Mouse (Mus musculus) embryo, embryonic 11.5 days (tissue): ENCODE results near the gene 3830406C13Rik.

Source experiments
- DNase-seq: peaks from one replicate; pipeline ENCODE4 v3.0.0-alpha.2; 2012; ENCODE audit warnings: low read depth, low spot score

The 3830406C13Rik gene

GRCm38 (mm10) chr14:12342458-12343131 lies 58.6 kb downstream of the 3830406C13Rik start:
- DNase-seq, result no peak

- DNase-seq, result no peak
Measured at GRCm38 (mm10) chr14:12343451-12343941, 59.5 kb downstream of the 3830406C13Rik start.

- no peak for DNase-seq
Measured at GRCm38 (mm10) chr14:12344061-12344745, 60.2 kb downstream of the 3830406C13Rik start.

DNA sequence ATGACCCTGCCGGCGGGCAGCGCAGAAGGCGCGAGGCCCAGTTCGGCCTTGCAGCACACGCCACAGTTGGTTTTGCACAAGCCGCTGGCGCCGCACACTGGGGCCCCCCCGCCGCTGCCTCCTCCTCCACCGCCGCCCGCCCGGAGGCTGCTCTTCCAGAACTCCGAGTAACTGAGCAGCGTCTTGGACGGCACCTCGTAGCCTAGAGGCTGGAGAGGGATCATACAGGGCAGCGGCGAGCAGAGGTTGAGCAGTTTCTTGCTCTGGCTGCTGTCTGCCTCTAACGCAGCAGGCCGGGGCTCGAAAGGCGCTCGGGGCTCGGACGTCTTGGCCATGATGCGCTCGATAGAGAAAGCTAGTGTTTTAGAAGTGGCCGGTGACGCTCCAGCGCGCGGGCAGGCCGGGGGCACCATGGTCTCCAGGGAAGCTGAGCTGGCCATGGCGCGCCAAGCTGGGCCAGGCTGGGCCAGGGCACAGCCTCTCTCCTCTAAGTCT lies 60.8 kb downstream of the 3830406C13Rik start:
- no peak for DNase-seq

DNA sequence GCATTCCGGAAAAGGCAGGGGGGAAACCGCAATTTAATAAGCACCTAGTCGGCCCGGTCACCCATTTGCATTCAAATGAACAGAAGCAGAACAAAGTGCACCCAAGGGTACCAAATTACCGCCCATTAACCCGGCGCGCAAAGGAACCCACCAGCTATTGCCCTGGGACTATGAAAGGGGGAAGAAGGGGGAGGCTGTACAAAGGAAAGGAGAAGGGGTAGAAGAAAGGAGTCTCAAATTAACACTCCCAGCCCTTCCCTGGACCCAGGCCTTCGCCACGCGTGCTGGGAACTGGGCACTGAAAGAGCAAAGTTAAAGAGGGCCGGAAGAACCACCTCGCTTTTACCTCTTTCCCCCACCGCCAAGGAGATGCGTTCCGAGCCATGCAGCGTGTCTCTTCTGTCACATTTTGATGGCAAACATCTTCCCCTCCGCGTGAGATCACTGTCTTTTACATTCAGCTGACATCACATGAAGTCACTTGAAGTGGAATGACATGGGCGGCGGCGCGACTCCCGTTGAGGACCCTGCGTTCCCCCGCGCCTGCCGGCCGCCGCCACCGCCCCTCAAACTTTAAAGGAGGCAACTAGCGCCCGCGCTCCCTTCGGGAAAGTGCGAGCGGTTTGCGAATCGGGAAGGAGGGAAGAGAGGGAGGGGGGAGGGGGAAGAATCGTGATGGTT lies 61.4 kb downstream of the 3830406C13Rik start:
- DNase-seq, result no peak

DNA sequence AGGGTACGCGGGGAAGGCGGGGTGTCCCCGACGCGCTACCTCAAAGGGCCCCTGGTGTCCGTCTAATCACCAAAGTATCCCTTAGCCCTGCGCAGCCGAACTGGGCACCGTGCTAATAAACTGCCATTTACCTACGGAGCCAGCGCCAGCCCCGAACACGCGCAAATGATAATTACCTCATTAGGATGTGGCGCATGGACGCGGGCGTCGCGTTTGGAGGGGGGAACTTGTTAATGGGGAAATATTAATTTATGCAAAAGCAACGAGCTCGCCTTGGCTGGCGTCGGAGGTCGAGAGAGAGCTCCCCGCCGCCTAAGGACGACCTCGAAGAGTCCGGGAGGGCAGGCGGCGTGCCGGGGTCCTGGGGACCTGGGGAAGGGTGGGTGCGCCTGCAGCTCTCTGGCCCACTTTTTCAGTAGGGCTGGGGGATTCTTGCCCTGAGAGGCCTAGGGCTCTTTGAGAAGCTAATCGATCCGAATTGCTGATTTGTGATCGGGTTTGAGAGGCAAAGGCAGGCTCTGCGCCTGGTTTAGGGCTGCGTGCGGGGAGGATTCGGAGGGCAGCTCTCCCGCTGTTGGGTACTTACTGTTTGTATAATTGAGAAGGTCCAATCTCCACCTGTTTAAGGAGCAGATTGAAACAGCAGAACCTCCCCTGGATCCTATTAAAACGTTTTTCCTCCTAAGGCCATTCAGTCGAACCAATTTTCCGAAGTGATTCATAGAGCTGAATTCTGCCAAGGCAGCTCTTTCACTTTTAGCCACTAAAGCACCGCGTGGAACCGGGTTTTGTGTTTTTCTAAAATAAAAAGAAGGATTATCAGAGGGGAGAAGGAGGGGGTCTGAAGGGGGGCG lies 62.3 kb downstream of the 3830406C13Rik start:
- no peak for DNase-seq

DNA sequence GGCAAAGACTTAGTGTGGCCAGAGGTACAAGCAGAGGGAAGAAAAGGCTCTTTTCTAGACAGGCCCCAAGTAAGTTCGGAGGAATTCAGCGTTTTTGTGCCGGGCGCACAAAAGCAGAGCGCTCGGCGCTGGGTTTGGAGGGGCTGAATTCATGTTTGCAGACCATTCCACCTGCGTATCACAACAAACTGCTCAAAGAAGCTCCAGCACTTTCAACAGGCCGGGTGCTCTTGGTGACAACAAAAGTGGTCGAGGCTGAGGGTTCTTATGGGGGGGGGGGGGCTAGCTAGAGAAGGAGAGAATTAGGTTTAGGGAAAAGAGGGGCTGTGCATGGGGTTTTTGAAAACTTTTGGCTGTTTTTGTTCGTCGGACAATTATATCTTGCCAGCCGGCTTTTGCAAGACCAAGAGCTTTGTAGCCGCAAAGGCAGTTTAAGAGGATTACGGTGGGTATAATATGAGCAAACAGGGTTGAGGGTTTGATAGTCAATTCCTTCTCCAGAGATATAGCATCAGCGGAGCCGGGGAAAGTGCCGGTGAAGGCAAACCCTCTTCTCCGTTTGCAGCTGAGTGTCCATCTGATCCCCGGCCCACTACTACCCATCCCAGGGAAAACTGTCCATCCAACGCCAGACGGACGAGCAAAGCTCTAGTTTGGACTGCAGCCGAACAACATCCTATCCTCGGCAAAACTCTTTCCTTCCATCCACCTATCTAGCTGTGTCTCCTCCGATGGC lies 63.1 kb downstream of the 3830406C13Rik start:
- no peak for DNase-seq

GRCm38 (mm10) chr14:12348089-12348488 lies 64.1 kb downstream of the 3830406C13Rik start, which contains the start of gene Fezf2:
Fezf2 (minus strand) TSS chr14:12348189.
- no peak for DNase-seq

DNA sequence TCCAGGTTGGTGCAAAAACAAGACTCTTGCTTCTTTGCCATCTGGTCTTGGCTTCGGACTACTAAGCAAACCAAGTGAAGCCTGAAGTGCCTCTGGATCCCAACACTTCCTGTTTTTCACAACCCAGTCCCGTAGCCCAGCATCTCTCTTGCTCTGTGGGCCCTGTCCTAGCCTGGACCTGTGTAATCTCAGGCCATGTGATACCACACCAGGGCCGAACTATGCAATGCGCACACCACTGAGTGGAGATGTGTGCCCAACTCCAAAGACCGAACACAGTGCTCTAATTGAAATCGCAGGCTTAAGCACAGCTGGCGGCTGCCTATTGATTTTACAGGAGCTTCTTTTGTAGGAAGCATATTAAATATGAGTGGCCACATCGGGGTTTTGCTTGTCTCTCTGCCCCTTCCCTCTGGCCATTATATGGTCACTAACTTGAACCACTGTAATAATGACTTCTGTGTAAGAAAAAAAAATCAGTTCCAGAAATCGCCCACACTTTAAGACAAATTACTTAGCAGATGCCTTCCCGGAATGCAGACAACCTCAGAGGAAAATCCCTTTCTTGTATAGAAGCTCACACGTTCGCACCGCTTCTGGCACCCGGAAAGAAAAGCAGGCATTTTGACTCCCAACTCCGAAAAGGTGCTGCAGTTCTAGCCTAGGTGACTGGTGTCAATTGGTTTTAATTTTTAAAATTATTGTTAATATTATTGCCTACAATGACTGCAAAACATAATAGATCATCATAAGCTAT lies 65.5 kb downstream of the 3830406C13Rik start:
- no peak for DNase-seq

GRCm38 (mm10) chr14:12350271-12350916 lies 66.4 kb downstream of the 3830406C13Rik start:
- DNase-seq, result no peak
